Mouse (Mus musculus): ENCODE results near the gene Ascc2. TPM values are rescaled to one million over a fixed set of nuclear protein-coding genes. Genes with fewer than 3 reads are reported as not detected.

Ascc2 gene
- polyA plus RNA-seq, 1 experiment from 2014 or later: 21.7 TPM

GRCm38 (mm10) chr11:4684186-4684585 is 46.6 kb downstream of the Ascc2 start:
- Histone ChIP-seq H3K27me3 (ENCODE audit: control insufficient read depth, insufficient read depth, low read length) (no peaks in the 10 kb centered on the region), H3K36me3 (ENCODE audit: control insufficient read depth, insufficient read depth, low read length) (peaks cover 48% of the 10 kb centered on the region), H3K4me3 (replicated peaks; ENCODE audit: low read depth, low read length) (no peak overlapping the region), H3K9me3 (ENCODE audit: control insufficient read depth, low read length) (no peaks in the 10 kb centered on the region), H3K4me1 (ENCODE audit: control insufficient read depth, insufficient read depth, low read length) (no peaks in the 10 kb centered on the region), H3K27ac (replicated peaks; ENCODE audit: low read depth, low read length) (no peak overlapping the region), H3K9ac (replicated peaks; ENCODE audit: low read length) (no peak overlapping the region), H3K4me2 (ENCODE audit: low read length) (no peak overlapping the region)
- 80% methylated on average over 6 of the region's 6 CpGs for WGBS
- DNase-seq: no peak
- no peak for ATAC-seq (ENCODE audit: low FRiP score, low TSS enrichment)

GRCm38 (mm10) chr11:4685071-4685470 is 47.5 kb downstream of the Ascc2 start:
- Histone ChIP-seq H3K9me3 (ENCODE audit: control insufficient read depth, low read length) (no peaks in the 10 kb centered on the region), H3K27me3 (ENCODE audit: control insufficient read depth, insufficient read depth, low read length) (no peaks in the 10 kb centered on the region), H3K36me3 (ENCODE audit: control insufficient read depth, insufficient read depth, low read length) (peaks cover 41% of the 10 kb centered on the region), H3K4me3 (replicated peaks; ENCODE audit: low read depth, low read length) (no peak overlapping the region), H3K4me2 (ENCODE audit: low read length) (no peak overlapping the region), H3K27ac (replicated peaks; ENCODE audit: low read depth, low read length) (no peak overlapping the region), H3K9ac (replicated peaks; ENCODE audit: low read length) (no peak overlapping the region), H3K4me1 (ENCODE audit: control insufficient read depth, insufficient read depth, low read length) (no peaks in the 10 kb centered on the region)
- no peak for ATAC-seq (ENCODE audit: low FRiP score, low TSS enrichment)
- WGBS: 80% methylated on average over 4 of the region's 4 CpGs
- DNase-seq: no peak

DNA sequence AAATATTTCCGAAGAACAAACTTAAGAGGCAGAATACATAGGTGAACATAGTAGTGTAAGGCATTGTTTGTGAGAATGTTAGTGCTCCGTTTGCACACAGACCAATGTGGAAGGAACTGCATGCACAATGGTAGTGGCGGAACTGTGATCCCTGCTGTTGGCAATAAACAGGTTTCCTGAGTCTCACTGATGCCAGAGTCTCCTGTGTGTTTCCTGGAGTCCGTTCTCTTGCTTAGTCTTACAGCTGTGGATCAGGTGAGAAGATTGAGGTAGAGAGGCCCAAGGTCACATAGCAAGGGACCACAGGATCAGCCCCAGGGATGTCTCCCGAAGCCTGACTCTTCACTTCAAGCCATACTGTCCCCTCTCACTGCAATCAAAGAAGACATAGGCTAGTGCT is 48.0 kb downstream of the Ascc2 start:
- Histone ChIP-seq H3K4me1 (ENCODE audit: control insufficient read depth, insufficient read depth, low read length) (no peaks in the 10 kb centered on the region), H3K27me3 (ENCODE audit: control insufficient read depth, insufficient read depth, low read length) (no peaks in the 10 kb centered on the region), H3K27ac (replicated peaks; ENCODE audit: low read depth, low read length) (no peak overlapping the region), H3K9me3 (ENCODE audit: control insufficient read depth, low read length) (no peaks in the 10 kb centered on the region), H3K9ac (replicated peaks; ENCODE audit: low read length) (no peak overlapping the region), H3K4me3 (replicated peaks; ENCODE audit: low read depth, low read length) (no peak overlapping the region), H3K36me3 (ENCODE audit: control insufficient read depth, insufficient read depth, low read length) (peaks cover 39% of the 10 kb centered on the region), H3K4me2 (ENCODE audit: low read length) (no peak overlapping the region)
- 90% methylated on average over 5 of the region's 5 CpGs for WGBS
- ATAC-seq (ENCODE audit: low FRiP score, low TSS enrichment) (no peak), DNase-seq (no peak)

- Histone ChIP-seq H3K4me3 (replicated peaks; ENCODE audit: low read depth, low read length) (no peak overlapping the region), H3K9me3 (ENCODE audit: control insufficient read depth, low read length) (no peaks in the 10 kb centered on the region), H3K27ac (replicated peaks; ENCODE audit: low read depth, low read length) (no peak overlapping the region), H3K4me2 (ENCODE audit: low read length) (no peak overlapping the region), H3K36me3 (ENCODE audit: control insufficient read depth, insufficient read depth, low read length) (peaks cover 26% of the 10 kb centered on the region), H3K27me3 (ENCODE audit: control insufficient read depth, insufficient read depth, low read length) (no peaks in the 10 kb centered on the region), H3K9ac (replicated peaks; ENCODE audit: low read length) (no peak overlapping the region), H3K4me1 (ENCODE audit: control insufficient read depth, insufficient read depth, low read length) (no peaks in the 10 kb centered on the region)
- DNase-seq (no peak), ATAC-seq (ENCODE audit: low FRiP score, low TSS enrichment) (no peak)
- 82% methylated on average over 3 of the region's 3 CpGs for WGBS
Observed at GRCm38 (mm10) chr11:4687027-4687426, 49.5 kb downstream of the Ascc2 start.

DNA sequence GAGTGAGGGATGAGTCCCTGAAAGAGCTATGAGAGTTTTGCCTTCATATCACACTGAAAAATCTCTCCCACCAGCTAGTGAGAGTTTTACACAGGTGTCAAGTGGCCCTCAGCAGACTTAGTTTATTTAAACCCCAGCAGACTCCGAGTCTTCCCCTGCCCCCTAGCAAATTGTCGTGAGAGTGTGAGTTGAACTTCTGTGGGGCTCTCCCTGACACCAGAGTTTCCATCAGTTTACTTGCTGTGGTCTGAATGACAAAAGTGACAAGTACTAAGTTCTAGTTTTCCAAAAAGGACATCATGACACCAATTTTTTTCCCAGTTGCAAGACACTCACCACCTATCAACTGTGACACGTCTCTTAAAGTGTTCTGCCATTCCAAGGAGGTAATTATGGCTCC is 50.3 kb downstream of the Ascc2 start:
- no peaks in the 10 kb centered on the region for H3K27me3 ChIP-seq (ENCODE audit: control insufficient read depth, insufficient read depth, low read length)
- no peak overlapping the region for H3K4me2 ChIP-seq (ENCODE audit: low read length)
- peaks cover 17% of the 10 kb centered on the region for H3K36me3 ChIP-seq (ENCODE audit: control insufficient read depth, insufficient read depth, low read length)
- H3K4me3 ChIP-seq (replicated peaks; ENCODE audit: low read depth, low read length): no peak overlapping the region
- ATAC-seq (ENCODE audit: low FRiP score, low TSS enrichment) (no peak), DNase-seq (no peak)
- WGBS: 85% methylated on average over 3 of the region's 3 CpGs
- no peaks in the 10 kb centered on the region for H3K9me3 ChIP-seq (ENCODE audit: control insufficient read depth, low read length)
- no peaks in the 10 kb centered on the region for H3K4me1 ChIP-seq (ENCODE audit: control insufficient read depth, insufficient read depth, low read length)
- H3K9ac ChIP-seq (replicated peaks; ENCODE audit: low read length): no peak overlapping the region
- H3K27ac ChIP-seq (replicated peaks; ENCODE audit: low read depth, low read length): no peak overlapping the region

DNA sequence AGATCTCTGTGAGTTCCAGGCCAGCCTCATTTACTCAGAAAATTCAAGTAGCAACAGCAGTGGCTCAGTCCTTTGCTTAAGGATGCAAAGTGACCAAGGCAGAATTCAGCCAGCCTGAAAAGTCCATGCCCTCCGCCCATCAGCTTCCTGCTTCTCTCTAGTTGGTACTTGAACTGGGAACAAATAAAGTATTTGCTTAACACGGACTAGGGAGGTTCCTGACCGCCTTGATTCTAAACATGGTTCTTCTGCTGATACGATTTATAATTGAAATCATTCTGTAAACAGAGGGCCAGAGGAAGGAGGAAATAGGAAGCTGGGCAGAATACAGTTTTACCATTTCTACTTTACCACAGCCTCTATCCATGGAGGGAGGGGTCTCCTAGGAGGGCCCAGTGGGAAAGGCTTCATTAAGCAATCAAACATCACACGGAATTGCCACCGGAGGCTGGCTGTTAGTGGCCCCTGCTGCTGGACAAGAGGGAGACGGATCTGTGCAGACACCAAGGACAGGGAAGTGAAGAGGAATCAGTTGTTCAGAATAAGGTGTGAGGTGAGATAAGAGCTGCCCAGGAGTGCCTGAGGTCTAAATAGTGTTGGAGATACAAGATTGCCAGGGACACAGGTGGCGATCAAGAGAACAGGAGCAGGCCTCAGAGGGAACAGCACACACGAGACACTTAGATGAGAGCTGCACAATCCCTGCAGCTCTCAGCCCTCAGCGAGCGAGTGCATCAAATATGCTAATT is 51.3 kb downstream of the Ascc2 start:
- 66% methylated on average over 11 of the region's 11 CpGs for WGBS
- no peak overlapping the region for H3K4me2 ChIP-seq (ENCODE audit: low read length)

DNA sequence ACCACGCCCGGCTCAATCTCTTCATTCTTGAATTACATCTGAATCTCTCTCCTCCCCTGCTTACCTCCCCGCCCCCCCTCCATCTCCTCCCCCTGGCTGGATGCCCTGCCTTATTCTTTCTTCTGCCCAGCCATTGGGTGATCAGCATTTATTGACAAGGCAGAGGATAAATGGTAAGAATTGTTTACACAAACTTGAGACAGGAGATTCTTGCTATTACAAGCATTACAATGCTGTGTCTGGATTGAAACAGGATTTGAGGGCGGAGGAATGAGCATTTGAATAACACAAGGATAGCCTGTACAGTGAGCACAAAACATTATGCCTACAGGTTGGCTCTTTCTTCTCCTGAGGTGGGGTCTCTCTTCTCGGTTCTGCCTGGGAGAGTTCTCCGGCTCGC is 52.8 kb downstream of the Ascc2 start:
- DNase-seq: no peak
- Histone ChIP-seq H3K9ac (replicated peaks; ENCODE audit: low read length) (no peak overlapping the region), H3K4me2 (ENCODE audit: low read length) (no peak overlapping the region), H3K9me3 (ENCODE audit: control insufficient read depth, low read length) (no peaks in the 10 kb centered on the region), H3K4me3 (replicated peaks; ENCODE audit: low read depth, low read length) (no peak overlapping the region), H3K27me3 (ENCODE audit: control insufficient read depth, insufficient read depth, low read length) (no peaks in the 10 kb centered on the region), H3K36me3 (ENCODE audit: control insufficient read depth, insufficient read depth, low read length) (no peaks in the 10 kb centered on the region), H3K27ac (replicated peaks; ENCODE audit: low read depth, low read length) (no peak overlapping the region), H3K4me1 (ENCODE audit: control insufficient read depth, insufficient read depth, low read length) (no peaks in the 10 kb centered on the region)
- no peak for ATAC-seq (ENCODE audit: low FRiP score, low TSS enrichment)
- 83% methylated on average over 7 of the region's 7 CpGs for WGBS

More for the DNA sequence above, 51.3 kb downstream of the Ascc2 start:
- no peak for ATAC-seq (ENCODE audit: low FRiP score, low TSS enrichment)
- Histone ChIP-seq H3K27ac (replicated peaks; ENCODE audit: low read depth, low read length) (no peak overlapping the region), H3K9me3 (ENCODE audit: control insufficient read depth, low read length) (no peaks in the 10 kb centered on the region), H3K4me1 (ENCODE audit: control insufficient read depth, insufficient read depth, low read length) (no peaks in the 10 kb centered on the region), H3K4me3 (replicated peaks; ENCODE audit: low read depth, low read length) (no peak overlapping the region), H3K9ac (replicated peaks; ENCODE audit: low read length) (no peak overlapping the region), H3K27me3 (ENCODE audit: control insufficient read depth, insufficient read depth, low read length) (no peaks in the 10 kb centered on the region), H3K36me3 (ENCODE audit: control insufficient read depth, insufficient read depth, low read length) (peaks cover 8% of the 10 kb centered on the region)
- DNase-seq: no peak

DNA sequence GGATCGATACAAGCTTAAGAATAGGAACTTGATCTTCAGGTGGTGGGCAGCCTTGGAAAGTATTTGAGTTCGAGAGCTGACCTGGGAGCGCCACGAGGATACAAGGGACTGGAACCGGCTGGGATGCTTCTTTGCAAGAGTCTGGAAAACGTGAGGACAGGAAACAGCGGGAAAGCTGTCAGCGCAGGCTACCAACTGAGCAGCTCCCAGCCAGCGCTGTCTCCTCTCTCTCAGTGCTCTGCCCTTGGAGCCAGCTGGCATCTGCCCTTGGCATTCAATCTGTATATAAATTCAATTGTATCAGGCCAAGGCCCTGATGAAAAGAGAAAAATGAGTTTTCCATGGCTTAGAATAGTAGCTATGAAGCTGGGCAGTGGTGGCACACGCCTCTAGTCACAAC is 53.7 kb downstream of the Ascc2 start:
- Histone ChIP-seq H3K4me2 (ENCODE audit: low read length) (no peak overlapping the region), H3K27me3 (ENCODE audit: control insufficient read depth, insufficient read depth, low read length) (no peaks in the 10 kb centered on the region), H3K4me1 (ENCODE audit: control insufficient read depth, insufficient read depth, low read length) (no peaks in the 10 kb centered on the region), H3K9ac (replicated peaks; ENCODE audit: low read length) (no peak overlapping the region), H3K27ac (replicated peaks; ENCODE audit: low read depth, low read length) (no peak overlapping the region), H3K36me3 (ENCODE audit: control insufficient read depth, insufficient read depth, low read length) (no peaks in the 10 kb centered on the region), H3K9me3 (ENCODE audit: control insufficient read depth, low read length) (no peaks in the 10 kb centered on the region), H3K4me3 (replicated peaks; ENCODE audit: low read depth, low read length) (no peak overlapping the region)
- no peak for ATAC-seq (ENCODE audit: low FRiP score, low TSS enrichment)
- no peak for DNase-seq
- WGBS: 69% methylated on average over 10 of the region's 10 CpGs

GRCm38 (mm10) chr11:4692162-4692561 is 54.6 kb downstream of the Ascc2 start:
- H3K4me3 ChIP-seq (replicated peaks; ENCODE audit: low read depth, low read length): no peak overlapping the region
- H3K9ac ChIP-seq (replicated peaks; ENCODE audit: low read length): no peak overlapping the region
- H3K4me2 ChIP-seq (ENCODE audit: low read length): no peak overlapping the region
- no peaks in the 10 kb centered on the region for H3K9me3 ChIP-seq (ENCODE audit: control insufficient read depth, low read length)
- H3K4me1 ChIP-seq (ENCODE audit: control insufficient read depth, insufficient read depth, low read length): no peaks in the 10 kb centered on the region
- H3K36me3 ChIP-seq (ENCODE audit: control insufficient read depth, insufficient read depth, low read length): no peaks in the 10 kb centered on the region
- no peak overlapping the region for H3K27ac ChIP-seq (replicated peaks; ENCODE audit: low read depth, low read length)
- ATAC-seq (ENCODE audit: low FRiP score, low TSS enrichment): no peak
- peak; percentile 36 for DNase-seq
- 73% methylated on average over 11 of the region's 11 CpGs for WGBS
- H3K27me3 ChIP-seq (ENCODE audit: control insufficient read depth, insufficient read depth, low read length): no peaks in the 10 kb centered on the region
